Mouse (Mus musculus): ENCODE measurements around the gene Car11. TPM values are rescaled to one million over a fixed set of nuclear protein-coding genes. Genes with fewer than 3 reads are reported as not detected.
A peak's percentile ranks its signal among the peaks of the same experiment; 100 is the strongest.

The Car11 gene
- total RNA-seq, 2 experiments from 2014 or later = 168 to 172 TPM

GRCm38 (mm10) chr7:45717918-45718297 lies 18.3 kb downstream of the Car11 start, which contains the start of gene Sphk2:
Gene Sphk2, minus strand, starts transcription at chr7:45718002.
- intact Hi-C loops (cut with DNase I) = no loop called here
- DNase-seq (ENCODE audit: low spot score in 2 of 2) = peak; percentile 99

- intact Hi-C loops (cut with DNase I) = no loop called here
- DNase-seq (ENCODE audit: low spot score in 2 of 2) = no peak
Observed at GRCm38 (mm10) chr7:45718331-45718730, 18.7 kb downstream of the Car11 start.

GRCm38 (mm10) chr7:45719180-45719579 lies 19.5 kb downstream of the Car11 start:
- intact Hi-C loops (cut with DNase I) = no loop called here
- DNase-seq (ENCODE audit: low spot score in 2 of 2) = no peak

- no peak for DNase-seq (ENCODE audit: low spot score in 2 of 2)
- intact Hi-C loops (cut with DNase I) = no loop called here
Observed at GRCm38 (mm10) chr7:45719738-45720412, 20.2 kb downstream of the Car11 start.

GRCm38 (mm10) chr7:45720413-45721233 lies 21.0 kb downstream of the Car11 start, which contains the start of gene Fam83e:
Gene Fam83e, plus strand, starts transcription at chr7:45721212.
- intact Hi-C loops (cut with DNase I) = no loop called here
- no peak for DNase-seq (ENCODE audit: low spot score in 2 of 2)

GRCm38 (mm10) chr7:45721234-45721571 lies 21.6 kb downstream of the Car11 start:
- intact Hi-C loops (cut with DNase I) = no loop called here
- DNase-seq (ENCODE audit: low spot score in 2 of 2) = no peak

GRCm38 (mm10) chr7:45721642-45722347 lies 22.2 kb downstream of the Car11 start:
- intact Hi-C loops (cut with DNase I) = no loop called here

GRCm38 (mm10) chr7:45722348-45722713 lies 22.7 kb downstream of the Car11 start:
- intact Hi-C loops (cut with DNase I) = no loop called here
- DNase-seq (ENCODE audit: low spot score in 2 of 2) = no peak

More at GRCm38 (mm10) chr7:45721642-45722347, 22.2 kb downstream of the Car11 start:
- DNase-seq (ENCODE audit: low spot score in 2 of 2) = no peak

GRCm38 (mm10) chr7:45723301-45723700 lies 23.7 kb downstream of the Car11 start:
- intact Hi-C loops (cut with DNase I) = no loop called here
- DNase-seq (ENCODE audit: low spot score in 2 of 2) = no peak

GRCm38 (mm10) chr7:45723781-45724180 lies 24.1 kb downstream of the Car11 start:
- intact Hi-C loops (cut with DNase I) = no loop called here

GRCm38 (mm10) chr7:45725151-45725550 lies 25.5 kb downstream of the Car11 start:
- no peak for DNase-seq (ENCODE audit: low spot score in 2 of 2)

More at GRCm38 (mm10) chr7:45723781-45724180, 24.1 kb downstream of the Car11 start:
- no peak for DNase-seq (ENCODE audit: low spot score in 2 of 2)

GRCm38 (mm10) chr7:45725713-45726112 lies 26.1 kb downstream of the Car11 start, which contains the start of gene Spaca4:
Gene Spaca4, minus strand, starts transcription at chr7:45725813.
- no peak for DNase-seq (ENCODE audit: low spot score in 2 of 2)
- intact Hi-C loops (cut with DNase I) = no loop called here

More at GRCm38 (mm10) chr7:45725151-45725550, 25.5 kb downstream of the Car11 start:
- intact Hi-C loops (cut with DNase I) = no loop called here

GRCm38 (mm10) chr7:45726419-45726818 lies 26.8 kb downstream of the Car11 start:
- DNase-seq (ENCODE audit: low spot score in 2 of 2) = no peak
- intact Hi-C loops (cut with DNase I) = no loop called here

- intact Hi-C loops (cut with DNase I) = no loop called here
- no peak for DNase-seq (ENCODE audit: low spot score in 2 of 2)
Observed at GRCm38 (mm10) chr7:45727625-45728024, 28.0 kb downstream of the Car11 start.

GRCm38 (mm10) chr7:45730727-45731431 lies 31.2 kb downstream of the Car11 start:
- intact Hi-C loops (cut with DNase I) = loop anchor here (10.0 kb wide), 1 partner anchor 194 kb away; the partner anchor contains the start of genes Ccdc114 and Emp3

GRCm38 (mm10) chr7:45733477-45733876 lies 33.8 kb downstream of the Car11 start:
- intact Hi-C loops (cut with DNase I) = loop anchor here (10.0 kb wide), 1 partner anchor 191 kb away; the partner anchor contains the start of genes Ccdc114 and Emp3
- DNase-seq (ENCODE audit: low spot score in 2 of 2) = no peak

More at GRCm38 (mm10) chr7:45730727-45731431, 31.2 kb downstream of the Car11 start:
- DNase-seq (ENCODE audit: low spot score in 2 of 2) = no peak

- intact Hi-C loops (cut with DNase I) = loop anchor here (1.0 to 10.0 kb wide), 3 partner anchors 62 to 273 kb away; partner anchors contain the start of genes Ccdc114 and Emp3
- DNase-seq (ENCODE audit: low spot score in 2 of 2) = peak; percentile 86 to 91
Observed at GRCm38 (mm10) chr7:45739162-45739763, 39.6 kb downstream of the Car11 start.

GRCm38 (mm10) chr7:45739820-45740219 lies 40.2 kb downstream of the Car11 start:
- DNase-seq (ENCODE audit: low spot score in 2 of 2) = no peak
- intact Hi-C loops (cut with DNase I) = loop anchor here (1.0 to 10.0 kb wide), 3 partner anchors 61 to 272 kb away; partner anchors contain the start of genes Ccdc114 and Emp3

All from left cerebral cortex, postnatal 14 days (tissue).